Mouse (Mus musculus): ENCODE measurements at regions not wholly inside any gene's neighbourhood (a gene's known extent, or its start where the extent isn't known, plus 50 kb on each side); places are given as distances from the start of the nearest gene placed in this dataset.
A peak's percentile ranks its signal among the peaks of the same experiment; 100 is the strongest.

DNA sequence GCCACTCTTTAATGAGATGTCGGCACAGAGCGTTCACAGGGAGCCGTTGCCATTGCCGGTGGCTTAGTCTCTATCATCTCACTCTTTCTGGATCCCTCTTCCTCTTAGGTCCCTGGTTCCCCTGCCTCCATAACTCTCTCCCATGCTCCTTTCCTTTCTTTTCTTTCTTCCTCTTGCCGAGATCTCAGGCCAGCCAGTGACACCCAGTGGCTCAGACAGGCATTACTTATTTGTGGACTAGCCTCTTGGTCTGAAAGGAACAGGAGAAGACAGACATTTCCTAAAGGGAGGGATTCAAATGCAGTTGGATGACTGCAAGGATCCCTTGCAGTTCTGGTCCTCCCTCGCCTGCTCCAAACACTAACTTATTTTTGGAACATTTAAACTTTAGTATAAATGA lies 180.5 kb upstream of the Ado start:
- DNase-seq: peak; percentile 33 to 40

DNA sequence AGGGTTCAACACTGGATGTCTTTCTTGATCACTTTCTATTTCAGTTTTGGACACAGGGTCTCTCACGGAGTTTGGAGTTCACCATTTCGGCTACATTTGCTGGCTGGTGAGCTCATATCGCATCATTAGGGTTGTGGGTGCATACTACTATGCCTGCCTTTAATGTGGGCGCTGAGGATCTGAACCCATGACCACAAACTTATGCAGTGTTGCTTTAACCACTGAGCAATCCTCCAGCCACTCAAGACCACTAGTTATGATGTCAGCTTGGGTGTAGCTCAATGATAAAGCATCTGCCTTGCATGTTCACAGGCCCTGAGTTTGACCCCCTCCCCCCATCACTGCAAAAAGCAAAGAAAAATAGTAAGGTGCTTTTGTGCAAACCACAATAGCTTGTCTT lies 178.8 kb upstream of the Ado start:
- DNase-seq: no peak

DNA sequence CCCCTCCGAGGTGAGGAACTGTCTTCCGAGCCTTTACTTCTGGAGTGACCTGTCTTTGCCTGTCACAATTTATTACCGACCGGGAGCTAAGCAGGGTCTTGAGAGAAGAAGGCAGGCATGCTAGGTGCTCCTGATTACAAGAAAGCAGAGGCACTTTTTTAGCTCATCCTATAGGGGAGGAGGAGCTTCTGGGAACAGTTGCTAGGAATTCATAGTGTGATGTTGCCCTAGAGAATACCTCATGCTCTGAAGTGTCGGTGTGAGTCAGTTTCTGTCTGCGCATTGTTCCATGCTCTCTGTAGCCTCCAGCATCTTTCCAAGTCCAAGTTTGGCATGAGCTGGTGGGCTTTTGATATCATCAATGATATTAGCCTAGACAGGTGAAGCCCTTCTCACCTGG lies 178.0 kb upstream of the Ado start:
- no peak for DNase-seq

- no peak for DNase-seq
Measured at GRCm38 (mm10) chr10:67726351-67726750, 177.6 kb upstream of the Ado start.

DNA sequence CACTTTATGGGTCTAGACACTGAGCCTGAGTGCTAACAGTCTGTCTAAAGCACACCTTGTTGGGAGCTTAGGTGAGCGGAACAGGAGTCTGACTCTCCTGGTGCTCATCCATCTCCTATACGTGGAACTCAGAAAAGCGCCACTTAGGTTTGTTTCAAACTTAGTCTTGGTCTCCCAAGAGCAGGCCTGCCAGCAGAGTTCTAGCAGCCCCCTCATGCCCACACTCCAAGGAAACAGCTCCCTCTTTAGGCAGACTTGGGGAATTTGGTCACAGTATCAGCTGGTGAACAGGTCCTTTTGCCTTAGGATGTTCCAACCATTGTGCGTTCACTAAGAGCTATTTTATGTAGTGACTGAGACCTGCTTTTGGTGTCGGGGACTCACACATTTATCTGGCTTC lies 173.0 kb upstream of the Ado start:
- DNase-seq: no peak

DNA sequence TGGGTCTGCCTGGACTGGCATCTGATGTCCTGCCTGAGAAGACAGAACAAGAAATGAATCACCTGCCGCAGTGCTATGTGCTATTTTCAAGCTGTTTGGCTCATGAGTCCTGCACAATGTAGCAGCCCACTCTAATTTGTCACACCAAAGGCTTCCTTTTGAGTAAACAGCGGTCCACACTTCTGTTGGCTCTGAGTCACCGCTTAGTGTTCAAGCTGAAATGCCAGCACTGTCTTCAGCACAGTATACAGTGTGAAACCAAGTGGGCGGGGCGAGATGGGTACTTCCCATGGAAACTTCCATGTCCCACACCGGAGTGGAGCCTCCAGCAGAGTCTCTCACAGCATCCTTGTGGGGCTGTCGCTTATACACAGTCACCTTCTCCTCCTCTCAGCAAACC lies 168.8 kb upstream of the Ado start:
- no peak for DNase-seq

DNA sequence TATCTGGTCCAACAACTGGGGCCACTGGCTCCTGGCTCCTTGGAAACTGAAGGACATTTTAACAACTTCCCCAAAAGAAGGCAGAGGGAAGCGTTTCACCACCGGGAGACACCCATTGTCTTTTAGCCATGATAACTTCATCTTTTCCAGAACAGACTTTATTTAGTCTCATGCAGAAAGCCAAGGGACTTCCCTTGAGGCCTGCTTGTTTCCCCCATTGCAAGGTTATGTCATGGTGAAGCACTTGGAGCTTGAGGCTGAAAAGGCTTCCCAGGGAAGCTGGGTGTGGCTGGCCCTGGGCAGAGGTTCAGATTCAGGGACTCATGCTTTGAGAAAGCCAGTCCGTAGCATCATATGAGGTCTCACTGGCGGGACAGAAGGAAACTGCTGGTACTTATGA lies 166.3 kb upstream of the Ado start:
- no peak for DNase-seq

DNA sequence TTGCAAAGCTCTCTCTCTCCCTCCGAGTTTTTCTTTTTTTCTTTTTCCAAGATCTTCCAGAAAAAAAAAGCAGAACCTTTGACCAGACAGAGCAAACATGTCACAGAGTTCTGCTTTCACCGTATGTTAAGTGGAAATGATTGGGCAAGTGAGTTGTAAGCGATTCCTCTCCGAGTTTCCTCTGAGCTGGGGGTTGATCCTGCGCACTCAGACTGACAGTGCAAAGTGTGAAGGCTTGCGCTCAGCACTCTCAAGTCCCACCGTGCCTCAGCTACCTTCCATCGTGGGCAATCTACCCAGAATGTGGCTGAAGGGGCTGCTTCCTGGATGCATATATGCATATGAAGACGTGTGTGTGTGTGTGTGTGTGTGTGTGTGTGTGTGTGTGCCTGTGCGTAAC lies 164.3 kb upstream of the Ado start:
- no peak for DNase-seq

DNA sequence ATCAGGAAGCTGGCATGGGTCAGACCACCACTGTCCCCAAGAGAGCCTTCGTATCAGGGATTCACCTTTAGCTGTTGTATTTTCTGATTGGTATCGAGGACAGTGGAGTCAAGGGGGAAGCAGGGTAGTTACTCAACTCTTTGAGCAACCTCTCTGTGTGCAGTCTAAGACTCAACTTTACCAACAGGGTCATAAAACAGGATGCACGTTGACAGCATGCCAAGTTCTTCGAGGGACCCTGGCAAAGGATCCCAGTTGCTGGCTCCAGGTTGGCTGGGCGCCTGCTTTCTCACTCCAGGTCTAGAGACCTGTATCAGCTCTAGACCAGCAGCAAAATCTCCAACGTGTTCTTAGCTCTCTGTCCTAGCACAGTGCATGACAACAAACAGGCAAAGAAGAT lies 163.9 kb upstream of the Ado start:
- DNase-seq: no peak

GRCm38 (mm10) chr10:67711961-67712360 lies 163.2 kb upstream of the Ado start:
- DNase-seq: no peak

GRCm38 (mm10) chr10:67706436-67706835 lies 157.7 kb upstream of the Ado start:
- no peak for DNase-seq

DNA sequence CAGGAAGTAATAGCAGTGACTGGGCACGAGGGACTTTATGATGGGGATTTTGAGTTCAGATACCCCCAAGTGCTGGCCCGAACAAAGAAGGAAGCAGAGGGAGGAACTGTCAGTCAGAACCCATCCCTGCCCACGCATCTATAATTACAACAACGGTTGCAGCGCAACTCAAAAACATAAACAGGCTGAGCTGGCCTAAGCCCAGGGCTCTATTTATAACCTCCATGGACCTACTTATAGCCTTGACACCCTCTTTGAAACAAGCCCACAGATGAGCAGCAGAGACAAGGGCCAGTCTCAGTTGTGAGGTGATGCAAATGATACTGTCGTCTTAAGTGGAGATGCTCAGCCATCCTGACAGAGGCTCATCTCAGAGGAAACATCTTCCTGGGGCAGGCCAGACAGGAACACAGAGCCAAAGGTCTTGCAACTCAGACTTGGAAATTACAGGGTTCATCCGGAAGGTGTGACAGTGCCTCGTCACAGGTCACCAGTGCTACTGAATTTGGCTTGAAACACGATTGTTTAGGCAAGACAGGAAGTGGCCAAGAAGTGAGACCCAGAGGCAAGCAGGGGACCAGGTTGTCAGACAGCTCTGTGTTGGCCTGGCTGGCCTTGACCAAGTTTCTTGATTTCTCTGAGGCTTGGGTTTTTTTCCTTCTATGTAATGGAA lies 154.2 kb upstream of the Ado start:
- no peak for DNase-seq

DNA sequence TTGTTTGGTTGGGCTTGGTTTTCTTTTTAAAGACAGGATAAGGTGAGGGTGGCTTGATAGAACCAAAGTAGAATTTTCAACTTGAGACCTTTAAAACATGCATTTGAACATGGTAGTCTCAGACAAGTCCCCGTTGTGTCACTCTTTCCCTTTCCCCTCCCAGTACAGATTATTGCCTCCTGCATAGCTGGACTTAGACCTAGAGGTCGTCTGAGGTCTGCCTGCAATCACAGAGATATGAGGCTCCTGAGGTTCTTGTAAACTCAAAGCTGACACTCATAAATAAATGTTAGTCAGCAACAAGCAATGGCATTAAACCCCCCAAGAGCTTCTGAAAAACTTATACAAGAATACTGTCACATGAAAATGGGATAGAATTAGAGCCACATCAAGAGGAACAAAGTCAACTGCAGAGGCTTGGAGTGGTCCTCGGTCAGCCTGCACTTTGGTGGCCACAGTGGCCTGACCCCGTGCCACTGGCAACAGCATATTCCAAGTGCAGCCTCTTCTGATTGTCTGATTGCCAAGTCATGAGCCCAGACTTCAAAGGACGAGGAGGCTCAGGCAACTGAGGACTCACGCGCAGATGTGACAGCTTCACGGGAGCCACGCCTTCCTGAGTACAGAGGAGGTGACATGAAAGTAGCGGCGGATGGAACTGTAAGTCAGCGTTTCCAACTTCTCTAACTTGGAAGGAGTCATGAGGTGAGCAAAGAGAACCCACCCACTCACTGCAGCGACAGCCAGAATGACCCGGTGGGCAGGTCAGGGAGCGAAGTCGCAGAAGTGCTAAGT lies 148.8 kb upstream of the Ado start:
- DNase-seq: no peak

DNA sequence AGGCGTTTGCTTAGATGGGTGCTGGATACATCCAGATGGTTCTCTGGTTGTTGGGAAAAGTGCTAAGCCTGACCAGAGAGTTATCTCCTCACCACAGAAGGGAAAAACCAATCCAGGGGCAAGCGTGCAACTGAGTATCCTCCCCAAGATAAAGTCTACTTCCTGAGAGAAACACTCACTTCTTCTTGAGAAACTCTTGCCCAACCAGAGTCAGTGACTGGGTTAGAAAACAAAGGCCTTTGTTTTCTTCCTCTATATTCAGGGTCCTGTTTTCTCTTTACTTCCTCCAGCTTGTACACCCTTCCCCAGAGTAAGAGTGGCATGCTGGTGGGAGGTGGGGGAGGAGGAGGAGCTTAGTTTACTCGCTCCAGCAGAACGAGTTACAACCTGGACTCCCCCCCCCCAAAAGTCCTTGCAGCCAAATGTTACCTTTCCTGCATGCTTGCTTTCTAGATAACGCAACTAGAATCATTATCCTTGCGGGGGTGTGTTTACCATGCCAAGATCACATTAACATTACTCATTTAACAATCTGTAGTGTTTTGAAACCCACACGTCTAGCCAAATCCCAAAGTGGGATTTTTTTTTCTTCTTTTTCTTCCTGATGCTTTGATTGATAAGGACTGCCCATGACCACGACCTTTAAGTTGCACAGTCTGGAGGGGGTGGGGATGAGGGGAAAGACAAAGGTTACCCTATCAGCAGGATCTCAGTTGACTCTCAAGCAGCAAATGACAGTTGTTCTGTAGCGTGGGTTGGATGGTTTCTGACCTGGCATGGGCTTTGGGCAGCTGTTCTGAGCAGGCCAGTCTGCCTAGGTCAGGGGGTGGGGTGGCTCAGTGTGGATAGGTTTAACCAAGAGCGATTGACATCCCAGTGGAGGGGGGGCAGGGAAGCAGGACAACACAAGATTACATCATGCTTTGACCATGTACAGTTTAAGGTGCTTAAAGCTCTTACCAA lies 147.4 kb upstream of the Ado start:
- DNase-seq: no peak

DNA sequence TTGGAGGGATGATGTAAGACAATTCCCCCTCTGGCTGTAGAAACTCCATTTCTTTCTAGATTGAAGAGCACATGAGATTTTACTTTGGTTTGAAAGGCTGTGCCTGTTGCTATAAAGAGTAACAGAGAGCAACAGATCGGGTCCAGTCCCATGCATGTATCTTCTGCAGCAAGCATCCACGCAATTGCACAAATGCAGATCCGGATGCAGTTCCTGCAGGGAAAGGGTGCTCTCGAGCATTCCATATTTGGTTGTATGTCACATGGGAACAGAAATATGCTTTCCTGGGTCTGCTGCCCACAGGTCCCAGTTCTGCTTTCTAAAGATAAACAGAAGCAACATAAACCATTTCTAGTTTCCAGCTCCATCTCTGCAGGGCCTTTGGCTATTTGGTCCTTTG lies 146.0 kb upstream of the Ado start:
- DNase-seq: no peak

GRCm38 (mm10) chr10:67693586-67693985 lies 144.8 kb upstream of the Ado start:
- DNase-seq: no peak

- no peak for DNase-seq
Measured at GRCm38 (mm10) chr10:67689944-67690670, 141.4 kb upstream of the Ado start.

- no peak for DNase-seq
Measured at GRCm38 (mm10) chr10:67679382-67679781, 130.6 kb upstream of the Ado start.

- no peak for DNase-seq
Measured at GRCm38 (mm10) chr10:67673450-67673849, 124.7 kb upstream of the Ado start.

- DNase-seq: peak; percentile 8
Measured at GRCm38 (mm10) chr10:67672281-67672680, 123.5 kb upstream of the Ado start.

GRCm38 (mm10) chr10:67669066-67669465 lies 120.3 kb upstream of the Ado start:
- no peak for DNase-seq

DNA sequence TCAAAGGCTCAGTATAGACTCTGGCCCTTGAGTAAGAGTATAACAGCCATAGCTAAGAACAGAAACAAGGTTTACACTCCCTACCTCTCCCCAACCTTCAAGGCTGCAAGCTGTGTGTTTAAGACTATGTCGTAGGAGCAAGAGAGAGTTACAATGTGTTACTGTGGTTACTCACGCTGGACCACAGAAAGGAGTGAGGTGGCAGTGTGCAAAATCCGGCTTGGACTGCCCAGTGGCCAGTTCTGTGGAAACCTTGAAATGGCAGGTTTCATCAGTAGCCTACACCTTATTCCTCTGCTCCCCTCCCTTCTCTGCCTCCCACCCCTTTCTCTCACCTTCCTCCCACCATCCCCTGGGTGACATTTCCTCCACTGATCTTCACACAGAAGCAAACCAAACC lies 114.3 kb upstream of the Ado start:
- no peak for DNase-seq

GRCm38 (mm10) chr10:67661666-67662065 lies 112.9 kb upstream of the Ado start:
- DNase-seq: no peak

All from cerebellum, adult 18-20 months (tissue).